Mouse (Mus musculus) liver, embryonic 16.5 days (tissue): Measurements from ENCODE around the gene Golga7b. TPM values are rescaled to one million over a fixed set of nuclear protein-coding genes. Genes with fewer than 3 reads are reported as not detected.
A peak's percentile ranks its signal among the peaks of the same experiment; 100 is the strongest.

Source experiments
- ATAC-seq: fragments of 200-750 bp; cut with Nextera tagmentation; 2 replicates; pipeline ENCODE4 v1.8.0; 2017; ENCODE audit warnings: low read depth, mild to moderate bottlenecking, moderate number of reproducible peaks, moderate library complexity
- H3K27ac ChIP-seq: fragments of 300-500 bp; sonication (generic); 2 replicates; pipeline ENCODE4 v1.5.1; 2014; ENCODE audit warnings: mild to moderate bottlenecking, low read length
- H3K27me3 ChIP-seq: fragments of 300-500 bp; sonication (generic); 2 replicates; pipeline ENCODE4 v1.6.1; 2014; ENCODE audit warnings: low read depth, low read length, mixed read lengths; ENCODE audit not compliant: control insufficient read depth, insufficient read depth
- H3K36me3 ChIP-seq: fragments of 300-500 bp; sonication (generic); 2 replicates; pipeline ENCODE4 v1.6.1; 2014; ENCODE audit warnings: mild to moderate bottlenecking; ENCODE audit not compliant: control insufficient read depth, insufficient read depth
- H3K4me1 ChIP-seq: fragments of 300-500 bp; sonication (generic); 2 replicates; pipeline ENCODE4 v1.6.1; 2014; ENCODE audit warnings: low read depth, low read length, mixed read lengths; ENCODE audit not compliant: control insufficient read depth
- H3K4me2 ChIP-seq: fragments of 300-500 bp; sonication (generic); 2 replicates; pipeline ENCODE4 v1.6.1; 2014; ENCODE audit warnings: low read depth, low read length, mixed read lengths
- H3K4me3 ChIP-seq: fragments of 300-500 bp; sonication (generic); 2 replicates; pipeline ENCODE4 v1.5.1; 2014; ENCODE audit warnings: low read depth, mild to moderate bottlenecking, low read length
- H3K9ac ChIP-seq: fragments of 300-500 bp; sonication (generic); 2 replicates; pipeline ENCODE4 v1.6.1; 2014; ENCODE audit warnings: low read depth, low read length
- H3K9me3 ChIP-seq: fragments of 300-500 bp; sonication (generic); replicated peaks from 2 replicates; pipeline ENCODE4 v1.6.1; 2016; ENCODE audit warnings: low read length; ENCODE audit not compliant: control insufficient read depth
- WGBS: fragments of 180-500 bp; shearing (Covaris S2); extraction: QIAGEN DNeasy Blood & Tissue Kit; methylation state at CpG from one replicate; pipeline ENCODE4 v1.1.7; 2014; ENCODE audit not compliant: insufficient replicate concordance; 5-methylcytosine and 5-hydroxymethylcytosine counted together
- polyA plus RNA-seq: library from polyadenylated mRNA; unstranded; fragments of >200 nt; fragmentation: Nextera tagmentation; extraction: Ambion mirVana; gene quantifications from 2 replicates; pipeline ENCODE4 v1.2.1, GENCODE M21; 2015

The Golga7b gene
- polyA plus RNA-seq, 1 experiment from 2014 or later: not detected

DNA sequence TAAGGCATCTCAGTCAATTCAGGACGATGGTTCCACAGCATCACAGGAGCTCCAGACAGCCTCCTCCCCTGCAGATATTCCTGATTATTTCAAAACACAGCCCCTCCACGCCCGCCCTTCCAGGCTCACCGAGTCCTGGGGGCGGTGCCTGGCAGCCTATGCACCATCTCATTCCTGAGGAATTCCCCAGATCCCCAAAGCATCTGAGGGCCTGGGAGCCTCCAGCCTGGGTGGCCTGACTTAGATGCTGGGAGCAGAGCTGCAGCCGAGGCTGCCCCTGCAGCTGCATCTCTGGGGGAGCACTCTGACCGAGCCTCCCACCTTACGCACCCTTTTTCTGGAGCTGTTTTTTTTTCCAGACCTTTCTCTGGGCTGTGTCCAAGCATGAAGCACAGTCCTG, 6.5 kb upstream of the Golga7b start:
- Histone ChIP-seq H3K4me2 (no peak overlapping the region), H3K36me3 (no peaks in the 10 kb centered on the region), H3K27ac (no peak overlapping the region), H3K27me3 (no peaks in the 10 kb centered on the region), H3K4me1 (no peaks in the 10 kb centered on the region), H3K4me3 (no peak overlapping the region), H3K9ac (no peak overlapping the region), H3K9me3 (no peaks in the 10 kb centered on the region)
- WGBS: 60% methylated on average over 8 of the region's 8 CpGs
- ATAC-seq: no peak

DNA sequence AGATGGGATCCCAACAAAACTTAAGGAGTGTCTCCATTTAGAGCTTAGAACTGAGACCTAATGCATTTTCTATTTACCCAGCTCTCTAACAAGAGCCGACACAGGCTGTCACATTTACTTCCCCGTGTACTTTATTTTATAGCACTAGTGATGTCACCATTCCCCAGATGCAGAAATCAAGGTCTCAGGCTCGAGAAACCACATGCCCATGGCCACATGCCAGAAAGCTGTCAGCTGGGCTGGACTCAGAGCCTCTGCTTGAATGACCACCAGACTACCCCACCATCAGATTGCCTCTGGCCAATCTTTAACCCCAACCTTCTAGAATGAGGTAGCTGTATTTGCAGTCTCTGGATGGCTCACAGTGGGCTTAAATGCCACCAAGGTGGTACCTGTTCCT, 4.0 kb upstream of the Golga7b start:
- no peak overlapping the region for H3K4me3 ChIP-seq
- H3K4me2 ChIP-seq: no peak overlapping the region
- H3K9me3 ChIP-seq: no peaks in the 10 kb centered on the region
- no peak overlapping the region for H3K27ac ChIP-seq
- WGBS: 45% methylated on average over 3 of the region's 3 CpGs
- no peaks in the 10 kb centered on the region for H3K4me1 ChIP-seq
- H3K36me3 ChIP-seq: no peaks in the 10 kb centered on the region
- H3K27me3 ChIP-seq: no peaks in the 10 kb centered on the region
- no peak overlapping the region for H3K9ac ChIP-seq
- ATAC-seq: no peak

DNA sequence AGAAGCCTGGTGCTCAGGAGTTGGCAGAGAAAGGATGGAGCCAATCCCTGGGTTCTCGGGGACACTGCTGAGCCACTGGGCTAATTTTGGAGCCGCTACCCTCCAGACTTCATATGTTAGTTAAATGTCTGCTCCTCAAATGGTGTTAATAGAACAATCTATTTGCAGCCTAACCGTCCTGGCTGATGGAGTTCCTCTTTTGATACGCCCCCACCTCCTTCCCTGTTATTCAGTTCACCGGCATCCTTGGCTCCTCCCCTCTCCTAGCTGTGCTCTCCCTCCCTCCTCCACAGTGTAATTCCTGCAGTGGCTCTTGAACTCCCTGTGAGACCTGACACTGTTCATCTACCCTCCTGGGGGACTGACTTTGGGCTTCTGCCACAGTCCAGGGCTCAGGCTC, 748 bp upstream of the Golga7b start:
- Histone ChIP-seq H3K9ac (no peak overlapping the region), H3K27me3 (no peaks in the 10 kb centered on the region), H3K4me2 (no peak overlapping the region), H3K27ac (no peak overlapping the region), H3K4me3 (no peak overlapping the region), H3K9me3 (no peaks in the 10 kb centered on the region), H3K36me3 (no peaks in the 10 kb centered on the region), H3K4me1 (no peaks in the 10 kb centered on the region)
- 31% methylated on average over 5 of the region's 5 CpGs for WGBS
- ATAC-seq: no peak

DNA sequence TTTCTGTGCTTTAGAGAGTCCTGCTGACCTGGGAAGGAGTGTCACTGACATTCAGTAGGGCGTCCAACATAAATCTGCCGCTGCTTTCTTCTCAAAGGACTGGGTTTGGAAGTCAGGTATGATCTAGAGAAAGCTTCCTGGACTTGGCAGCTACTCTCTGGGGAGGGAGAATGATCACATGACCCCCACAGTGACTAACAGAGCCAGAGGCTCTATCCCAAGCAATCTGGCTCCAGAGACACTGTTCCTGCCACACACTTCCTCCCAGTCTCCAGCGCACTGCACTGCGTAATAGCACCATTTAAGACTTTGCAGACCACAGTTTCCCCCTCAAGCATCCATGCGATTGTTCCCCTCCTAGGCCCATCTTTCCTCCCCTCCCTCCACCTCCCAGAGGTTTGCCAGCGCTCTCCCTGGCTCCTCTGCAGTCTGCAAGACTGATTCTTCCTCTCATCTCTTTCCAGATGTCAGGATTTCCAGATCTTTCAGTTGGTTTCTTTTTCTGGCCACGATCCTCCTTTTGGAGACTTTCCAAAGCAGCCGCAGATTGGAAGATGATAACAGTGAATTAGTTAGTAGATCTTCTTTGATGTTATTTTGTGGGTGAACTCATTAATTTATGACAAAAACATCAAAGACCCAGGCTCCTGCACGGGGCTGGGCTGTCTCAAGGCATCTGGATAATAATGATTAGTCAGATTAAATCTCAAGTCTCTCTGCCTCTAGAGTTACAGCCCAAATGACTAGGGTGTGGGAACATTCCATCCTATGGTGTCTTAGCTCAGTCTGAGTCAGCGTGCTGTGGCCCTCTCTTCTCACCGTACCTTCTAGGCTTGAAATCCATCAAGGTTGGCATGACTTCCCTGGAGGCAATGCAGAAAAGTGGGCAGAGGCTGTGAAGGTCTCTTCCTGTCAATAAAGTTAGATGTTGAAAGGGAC, 2.9 kb downstream of the Golga7b start:
- H3K27me3 ChIP-seq: peaks cover 9% of the 10 kb centered on the region
- H3K4me3 ChIP-seq: no peak overlapping the region
- H3K4me1 ChIP-seq: no peaks in the 10 kb centered on the region
- no peak overlapping the region for H3K9ac ChIP-seq
- H3K4me2 ChIP-seq: no peak overlapping the region
- no peaks in the 10 kb centered on the region for H3K9me3 ChIP-seq
- 44% methylated on average over 11 of the region's 11 CpGs for WGBS
- ATAC-seq: no peak
- H3K27ac ChIP-seq: no peak overlapping the region
- no peaks in the 10 kb centered on the region for H3K36me3 ChIP-seq

DNA sequence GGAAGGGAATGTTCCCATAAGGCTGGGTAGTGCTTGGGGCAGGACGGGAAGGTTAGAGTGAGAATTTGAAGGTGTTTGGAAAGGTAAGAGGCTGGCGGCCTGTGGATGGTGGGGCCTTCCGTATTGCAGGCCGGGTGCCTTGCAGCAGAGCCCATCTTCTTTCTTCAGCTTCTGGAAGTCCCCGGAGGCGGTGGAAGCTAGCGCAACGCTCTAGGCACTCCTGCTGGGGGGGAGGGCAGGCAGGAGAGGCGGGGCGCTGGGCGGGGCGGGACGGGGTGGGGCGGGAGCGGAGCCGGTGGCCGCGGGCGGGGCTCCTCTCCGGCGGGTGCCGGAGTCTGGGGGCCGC, 8.0 kb downstream of the Golga7b start:
- Histone ChIP-seq H3K9me3 (no peaks in the 10 kb centered on the region), H3K4me3 (peak overlapping the region; percentile 16; the same call in 1 of the 2 replicates), H3K36me3 (no peaks in the 10 kb centered on the region), H3K27me3 (peaks cover 18% of the 10 kb centered on the region), H3K27ac (no peak overlapping the region), H3K4me2 (peak overlapping the region; percentile 38), H3K4me1 (no peaks in the 10 kb centered on the region; the same call in 1 of the 2 replicates), H3K9ac (no peak overlapping the region)
- 2% methylated on average over 20 of the region's 23 CpGs for WGBS
- ATAC-seq: no peak

DNA sequence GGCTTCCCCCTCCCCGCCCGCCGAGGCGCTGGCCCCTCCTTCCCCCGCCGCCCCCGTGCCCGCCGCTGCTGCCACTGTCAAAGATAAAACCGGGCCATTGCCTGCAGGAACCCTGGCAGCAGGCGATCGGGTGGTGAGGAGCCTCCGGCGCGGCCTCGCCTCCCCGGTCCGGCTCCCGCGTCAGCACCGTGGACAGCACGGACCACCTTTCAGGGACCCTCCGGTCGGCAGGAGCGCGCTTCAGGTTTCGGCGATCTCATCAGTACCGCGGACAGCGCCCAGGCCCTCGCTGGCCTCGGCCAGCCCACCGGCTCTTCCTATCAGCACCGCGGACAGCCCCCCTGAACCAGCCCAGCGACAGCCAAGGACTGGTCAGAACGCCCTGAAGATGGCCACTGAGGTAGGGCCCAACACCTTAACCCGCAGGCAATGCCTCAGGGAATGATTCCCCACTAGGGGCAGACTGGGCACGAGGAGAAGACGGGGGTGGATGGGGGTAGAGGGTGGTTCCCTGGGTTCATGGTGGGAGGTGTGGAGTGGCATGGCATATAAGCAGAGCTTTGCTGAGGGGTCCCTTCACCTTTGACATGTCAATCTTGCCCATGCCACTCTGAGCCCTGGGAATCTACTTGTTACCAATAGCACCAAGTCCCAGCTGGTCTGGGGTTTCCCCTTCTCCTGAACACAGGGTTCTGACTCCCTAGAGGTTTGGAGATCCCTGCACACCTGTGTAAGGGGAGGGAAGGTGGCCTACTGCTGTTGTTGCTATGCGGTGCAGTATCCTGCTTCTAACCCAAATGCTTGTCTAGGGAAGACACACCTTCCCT, 8.6 kb downstream of the Golga7b start:
- Histone ChIP-seq H3K36me3 (no peaks in the 10 kb centered on the region), H3K4me2 (peak overlapping the region; percentile 38), H3K9me3 (no peaks in the 10 kb centered on the region), H3K27ac (no peak overlapping the region), H3K27me3 (peaks cover 18% of the 10 kb centered on the region), H3K9ac (no peak overlapping the region), H3K4me1 (no peaks in the 10 kb centered on the region; the same call in 1 of the 2 replicates), H3K4me3 (peak overlapping the region; percentile 16; the same call in 1 of the 2 replicates)
- peak; percentile 51 for ATAC-seq
- 3% methylated on average over 40 of the region's 42 CpGs for WGBS

DNA sequence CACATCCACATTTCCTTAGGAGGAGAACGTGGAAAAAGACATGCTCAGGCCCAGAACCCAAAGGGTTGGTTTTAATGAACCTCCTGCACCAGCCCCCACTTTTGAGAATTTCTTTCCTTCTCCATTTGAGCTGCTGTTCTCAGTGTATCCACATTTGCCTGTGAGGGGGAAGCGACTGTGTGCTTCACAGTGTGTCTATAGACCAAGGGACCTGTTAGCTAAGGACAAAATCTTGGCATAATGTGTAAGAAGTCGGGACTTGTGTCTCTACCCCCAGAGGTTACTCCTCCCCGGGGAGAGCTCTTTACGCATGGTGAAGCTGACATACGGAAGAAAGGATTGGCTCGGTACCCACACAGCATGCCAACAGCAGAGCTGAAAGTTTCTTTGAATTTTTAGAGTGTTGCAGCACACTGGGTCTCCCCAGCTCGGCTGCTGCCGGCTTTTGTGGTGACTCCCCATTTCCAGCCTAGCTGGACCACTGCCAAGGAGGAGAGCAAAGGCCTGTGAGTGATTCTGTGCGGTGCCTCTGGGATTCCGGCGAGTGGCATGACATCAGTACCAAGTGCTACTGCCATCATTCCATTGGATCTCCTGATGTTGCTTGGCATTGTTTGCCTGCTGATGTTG, 9.4 kb downstream of the Golga7b start:
- no peak for ATAC-seq
- H3K4me3 ChIP-seq: no peak overlapping the region
- H3K4me2 ChIP-seq: no peak overlapping the region
- H3K27ac ChIP-seq: no peak overlapping the region
- H3K4me1 ChIP-seq: no peaks in the 10 kb centered on the region; the same call in 1 of the 2 replicates
- 73% methylated on average over 12 of the region's 12 CpGs for WGBS
- H3K27me3 ChIP-seq: peaks cover 18% of the 10 kb centered on the region
- no peaks in the 10 kb centered on the region for H3K9me3 ChIP-seq
- no peak overlapping the region for H3K9ac ChIP-seq
- no peaks in the 10 kb centered on the region for H3K36me3 ChIP-seq

DNA sequence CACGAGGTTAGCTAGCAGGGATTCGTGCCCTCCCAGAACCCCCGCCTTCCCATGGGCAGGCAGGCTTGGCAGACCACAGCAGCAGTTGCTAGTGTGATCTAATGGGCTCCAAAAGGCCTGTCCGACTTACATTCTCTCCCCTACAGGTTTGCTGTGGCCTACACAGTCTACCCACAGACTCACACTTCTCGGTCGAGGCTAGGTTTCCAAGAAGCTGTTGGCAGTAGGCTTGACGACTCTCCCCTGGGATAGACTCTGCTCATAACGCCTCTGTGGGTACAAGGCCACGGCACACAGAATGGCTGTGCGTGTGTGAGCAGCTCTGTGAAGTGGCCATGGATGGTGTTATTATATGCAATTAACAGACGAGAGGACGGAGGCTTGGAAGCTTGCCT, 9.9 kb downstream of the Golga7b start:
- H3K27ac ChIP-seq: no peak overlapping the region
- H3K9me3 ChIP-seq: no peaks in the 10 kb centered on the region
- WGBS: 69% methylated on average over 12 of the region's 12 CpGs
- H3K36me3 ChIP-seq: no peaks in the 10 kb centered on the region
- H3K4me2 ChIP-seq: no peak overlapping the region
- no peak for ATAC-seq
- no peak overlapping the region for H3K4me3 ChIP-seq
- H3K4me1 ChIP-seq: no peaks in the 10 kb centered on the region; the same call in 1 of the 2 replicates
- H3K27me3 ChIP-seq: peaks cover 18% of the 10 kb centered on the region
- H3K9ac ChIP-seq: no peak overlapping the region
